Comparison of ENCODE assay signal across 10 mouse cellular contexts in the genomic region with DNA sequence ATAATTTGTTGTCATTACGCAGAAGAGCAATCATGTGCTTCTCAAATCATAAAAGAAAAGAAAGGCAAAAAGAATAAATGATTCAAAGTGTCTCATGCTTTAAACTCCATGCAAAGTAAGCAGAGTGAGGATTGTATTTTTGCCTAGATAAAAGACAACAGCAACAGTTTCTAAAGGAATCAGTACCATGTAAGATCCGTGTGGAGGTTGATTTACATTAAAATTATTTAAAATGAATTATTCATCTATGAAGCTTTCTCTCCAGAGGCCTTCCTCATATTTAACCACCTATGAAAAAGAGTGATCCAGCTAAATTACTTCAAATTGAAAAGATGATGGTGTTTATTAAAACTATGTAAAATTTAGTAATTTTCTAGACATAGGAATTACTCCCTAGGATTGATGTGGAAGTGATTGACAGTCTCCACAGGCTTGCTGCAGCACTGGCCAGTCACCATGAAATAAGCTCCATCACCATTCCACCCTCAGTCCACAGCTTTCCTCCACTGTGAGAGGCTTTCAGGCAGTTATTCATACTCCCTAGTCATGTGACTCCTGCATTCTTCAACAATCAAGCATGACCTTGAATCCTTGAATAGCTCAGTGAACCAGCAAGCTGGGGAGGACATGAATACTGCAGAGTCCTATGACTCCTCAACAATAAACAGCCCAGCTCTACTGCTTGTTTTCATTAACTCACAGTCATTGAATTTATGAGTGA.
DNase-seq lines count a peak whose midpoint lies in the region; ATAC-seq lines count a peak whose summit lies in the region.
"Had no signal": no experiment of that assay in that cellular context is flagged by ENCODE, and none has a peak within 500 bp of the region (broad histone marks: within the 10 kb centered on the region; RNA-seq: fewer than 3 reads in every experiment).

No protein-coding gene starts in this region.

- WGBS in neural tube, embryonic 12.5 days: 62% methylated on average over 2 of the region's 2 CpGs
- WGBS in neural tube, embryonic 15.5 days: 64% methylated on average over 2 of the region's 2 CpGs
- WGBS in hindbrain, embryonic 15.5 days: 50% methylated on average over 2 of the region's 2 CpGs

- peak; percentile 50; the same call in 1 of the 2 replicates for ATAC-seq in neural tube, embryonic 12.5 days (ENCODE audit: low FRiP score, low read depth)
- no peak for ATAC-seq in neural tube, embryonic 15.5 days (ENCODE audit: low FRiP score)
- ATAC-seq in hindbrain, embryonic 15.5 days (ENCODE audit: low FRiP score, low read depth): peak; percentile 45; the same call in 1 of the 2 replicates

- no peaks in the 10 kb centered on the region for H3K4me1 ChIP-seq in neural tube, embryonic 12.5 days
- H3K4me1 ChIP-seq in neural tube, embryonic 15.5 days: no peaks in the 10 kb centered on the region
- H3K4me1 ChIP-seq in hindbrain, embryonic 15.5 days (replicated peaks): no peaks in the 10 kb centered on the region
- H3K4me1 ChIP-seq: embryonic facial prominence, embryonic 12.5 days had no signal

- no peaks in the 10 kb centered on the region for H3K9me3 ChIP-seq in neural tube, embryonic 12.5 days
- no peaks in the 10 kb centered on the region for H3K9me3 ChIP-seq in neural tube, embryonic 15.5 days (replicated peaks)
- H3K9me3 ChIP-seq in hindbrain, embryonic 15.5 days: no peaks in the 10 kb centered on the region
- H3K9me3 ChIP-seq: embryonic facial prominence, embryonic 12.5 days had no signal

- DNase-seq in kidney, postnatal 25 days: peak; percentile 4 to 40
- DNase-seq in ovary, adult 18-20 months (ENCODE audit: low spot score): no peak
- DNase-seq in natural killer cell, adult 2 months (ENCODE audit: low spot score in 2 of 2): no peak
- DNase-seq in right cerebral cortex, postnatal 36 days (ENCODE audit: low spot score in 2 of 2): no peak
- DNase-seq: left cerebral cortex, postnatal 4 days had no signal

- H3K4me2 ChIP-seq in neural tube, embryonic 12.5 days (replicated peaks): no peak overlapping the region
- H3K4me2 ChIP-seq in neural tube, embryonic 15.5 days: no peak overlapping the region
- no peak overlapping the region for H3K4me2 ChIP-seq in hindbrain, embryonic 15.5 days
- H3K4me2 ChIP-seq: embryonic facial prominence, embryonic 12.5 days; heart, embryonic 11.5 days had no signal

- H3K27me3 ChIP-seq in neural tube, embryonic 12.5 days (replicated peaks): no peaks in the 10 kb centered on the region
- H3K27me3 ChIP-seq in neural tube, embryonic 15.5 days (replicated peaks): no peaks in the 10 kb centered on the region
- H3K27me3 ChIP-seq in hindbrain, embryonic 15.5 days: no peaks in the 10 kb centered on the region
- H3K27me3 ChIP-seq: embryonic facial prominence, embryonic 12.5 days had no signal

- no peak overlapping the region for H3K27ac ChIP-seq in neural tube, embryonic 12.5 days
- no peak overlapping the region for H3K27ac ChIP-seq in neural tube, embryonic 15.5 days (replicated peaks)
- H3K27ac ChIP-seq in hindbrain, embryonic 15.5 days (replicated peaks): no peak overlapping the region
- H3K27ac ChIP-seq: embryonic facial prominence, embryonic 12.5 days had no signal

- no peak overlapping the region for H3K4me3 ChIP-seq in neural tube, embryonic 12.5 days
- H3K4me3 ChIP-seq in neural tube, embryonic 15.5 days (replicated peaks): no peak overlapping the region
- H3K4me3 ChIP-seq in hindbrain, embryonic 15.5 days: no peak overlapping the region
- H3K4me3 ChIP-seq: embryonic facial prominence, embryonic 12.5 days had no signal

- H3K9ac ChIP-seq in neural tube, embryonic 12.5 days: no peak overlapping the region
- no peak overlapping the region for H3K9ac ChIP-seq in neural tube, embryonic 15.5 days (replicated peaks)
- H3K9ac ChIP-seq in hindbrain, embryonic 15.5 days: no peak overlapping the region
- H3K9ac ChIP-seq: embryonic facial prominence, embryonic 12.5 days had no signal

- H3K36me3 ChIP-seq in neural tube, embryonic 12.5 days: no peaks in the 10 kb centered on the region
- H3K36me3 ChIP-seq in neural tube, embryonic 15.5 days: no peaks in the 10 kb centered on the region
- H3K36me3 ChIP-seq in hindbrain, embryonic 15.5 days: no peaks in the 10 kb centered on the region
- H3K36me3 ChIP-seq: embryonic facial prominence, embryonic 12.5 days had no signal

Comparison
In these comparisons a context has a peak if more than half of its experiments do, and no peak if none do; other contexts are left out.
1. DNase-seq: peak in kidney, postnatal 25 days (2 of 2); none in ovary, adult 18-20 months (single experiment), natural killer cell, adult 2 months (0 of 2) and right cerebral cortex, postnatal 36 days (0 of 2).